Mouse (Mus musculus): Measurements from ENCODE around the gene Dnah3.
A peak's percentile ranks its signal among the peaks of the same experiment; 100 is the strongest.

DNA sequence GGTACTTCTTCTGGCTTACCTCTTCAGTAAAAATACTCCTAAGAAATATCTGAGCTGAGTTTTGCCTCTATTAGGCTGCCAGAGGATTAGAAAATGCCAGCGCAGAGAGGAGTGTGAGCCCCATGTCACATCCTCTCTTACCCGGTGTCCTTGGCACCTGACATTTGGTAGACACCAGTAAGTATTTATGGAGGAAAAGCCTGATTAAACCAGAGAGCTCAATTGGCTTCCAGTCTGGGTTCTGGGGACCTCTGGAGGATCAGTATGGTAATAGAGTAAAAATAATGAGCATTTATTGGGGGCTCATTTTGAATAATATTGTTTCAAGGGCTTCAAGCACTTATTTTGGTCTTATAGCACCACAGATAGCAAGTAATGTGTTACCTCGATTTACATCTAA lies 39.6 kb downstream of the Dnah3 start:
- TF ChIP-seq CTCF (IDR thresholded peaks at IDR 0.05; ENCODE audit: low read depth) (peak; percentile 20; the same call in 1 of the 2 replicates), EP300 (IDR thresholded peaks at IDR 0.05; ENCODE audit: low read depth) (no peak)

Data from liver, postnatal 0 days (tissue).